Mouse (Mus musculus) spleen, adult 2 months (tissue): ENCODE data around the gene Sncg. TPM values are rescaled to one million over a fixed set of nuclear protein-coding genes. Genes with fewer than 3 reads are reported as not detected.
"Not testable (repeated sequence)": the region's sequence is repeated elsewhere in the genome, so short reads cannot be mapped to it uniquely, and the experiment has no call there.

ENCODE experiments used
- DNase-seq, 2 experiments: peaks; one replicate each; pipeline versions ENCODE4 v3.0.0 to v3.0.0-alpha.2; 2012 to 2021; ENCODE audit warnings: low spot score in 2 of 2, low read depth in 1 of 2
- H3K27ac ChIP-seq: fragments of 200-500 bp; 2 replicates; pipeline ENCODE4 v1.5.1; 2012; ENCODE audit warnings: low read length, inconsistent platforms; ENCODE audit not compliant: insufficient read depth
- H3K27me3 ChIP-seq: fragments of 200-500 bp; 2 replicates; pipeline ENCODE4 v1.6.1; 2012; ENCODE audit warnings: mild to moderate bottlenecking, moderate library complexity, low read length, inconsistent platforms; ENCODE audit not compliant: control insufficient read depth, insufficient read depth
- H3K36me3 ChIP-seq: fragments of 200-500 bp; 2 replicates; pipeline ENCODE4 v1.6.1; 2012; ENCODE audit warnings: mild to moderate bottlenecking, low read length, inconsistent platforms; ENCODE audit not compliant: control insufficient read depth, insufficient read depth
- H3K4me1 ChIP-seq: fragments of 200-500 bp; 2 replicates; pipeline ENCODE4 v1.6.1; 2011; ENCODE audit warnings: inconsistent platforms; ENCODE audit not compliant: control insufficient read depth, insufficient read depth, insufficient read length
- H3K4me3 ChIP-seq: fragments of 200-500 bp; 2 replicates; pipeline ENCODE4 v1.5.1; 2011; ENCODE audit warnings: mild to moderate bottlenecking, inconsistent platforms; ENCODE audit not compliant: insufficient read depth, insufficient read length; ENCODE audit errors: extremely low read depth
- CTCF ChIP-seq: fragments of 200-500 bp; IDR thresholded peaks from 2 replicates; pipeline ENCODE4 v1.5.1; 2011; ENCODE audit warnings: mild to moderate bottlenecking, inconsistent platforms; ENCODE audit not compliant: insufficient read depth, insufficient read length, insufficient replicate concordance; ENCODE audit errors: extremely low read depth
- POLR2A ChIP-seq: fragments of 200-500 bp; IDR thresholded peaks from 2 replicates; pipeline ENCODE4 v1.6.1; 2011; ENCODE audit warnings: low read depth, low read length, inconsistent platforms
- WGBS: fragments of 180-500 bp; shearing (Covaris S2); methylation state at CpG from one replicate; pipeline ENCODE4 v1.1.7; 2018; 5-methylcytosine and 5-hydroxymethylcytosine counted together
- polyA plus RNA-seq: library from polyadenylated mRNA; depleted of rRNA; stranded (reverse); fragments of >200 nt; gene quantifications from 2 replicates; pipeline ENCODE4 v1.2.3, GENCODE M21; 2012

The Sncg gene
- polyA plus RNA-seq, 1 experiment: 1.6 TPM

DNA sequence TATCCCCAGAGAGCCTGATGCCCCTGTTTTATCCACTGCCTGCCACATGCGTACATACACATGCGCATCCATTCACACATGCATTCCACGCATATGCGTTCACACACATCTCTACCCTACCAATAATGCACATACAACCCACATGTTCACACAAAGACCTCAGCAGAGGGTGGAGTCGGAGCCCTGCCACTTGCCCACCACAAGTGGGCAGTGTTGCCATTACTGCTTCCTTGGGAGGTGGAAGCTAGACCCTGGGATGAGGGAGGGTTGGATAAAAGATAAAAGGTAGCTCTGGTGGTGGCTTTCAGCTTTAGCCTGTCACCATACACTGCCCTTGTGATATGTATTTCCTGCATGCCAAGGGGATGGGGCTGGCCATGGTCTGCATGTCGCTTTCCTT lies 1.9 kb downstream of the Sncg start:
- Histone ChIP-seq H3K4me1 (no peaks in the 10 kb centered on the region), H3K4me3 (no peak overlapping the region)
- WGBS: 86% methylated on average over 6 of the region's 6 CpGs

DNA sequence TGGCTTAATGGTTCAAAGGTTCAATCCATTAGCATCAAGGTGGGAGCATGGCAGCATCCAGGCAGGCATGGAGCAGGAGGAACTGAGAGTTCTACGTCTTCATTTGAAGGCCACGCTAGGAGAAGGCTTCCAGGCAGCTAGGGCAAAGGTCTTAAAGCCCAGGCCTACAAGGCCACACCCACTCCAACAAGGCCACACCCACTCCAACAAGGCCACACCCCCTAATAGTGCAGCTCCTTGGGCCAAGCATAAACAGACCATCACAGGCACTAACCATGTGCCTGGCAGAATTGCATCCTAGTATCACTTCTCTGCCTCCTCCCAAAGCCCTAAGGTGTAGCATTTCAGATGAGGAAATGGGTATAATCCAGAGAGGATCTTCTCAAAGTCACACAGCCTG lies 2.8 kb downstream of the Sncg start:
- TF ChIP-seq POLR2A: no peak
- no peak for TF ChIP-seq CTCF
- H3K4me3 ChIP-seq: no peak overlapping the region
- no peaks in the 10 kb centered on the region for H3K4me1 ChIP-seq
- DNase-seq: no peak
- H3K27ac ChIP-seq: no peak overlapping the region
- no peaks in the 10 kb centered on the region for H3K36me3 ChIP-seq
- H3K27me3 ChIP-seq: no peaks in the 10 kb centered on the region
- 88% methylated on average over 2 of the region's 2 CpGs for WGBS

More for the DNA sequence above, 1.9 kb downstream of the Sncg start:
- Histone ChIP-seq H3K27me3 (no peaks in the 10 kb centered on the region), H3K27ac (no peak overlapping the region), H3K36me3 (no peaks in the 10 kb centered on the region)
- DNase-seq: no peak
- no peak for TF ChIP-seq POLR2A
- TF ChIP-seq CTCF: no peak

DNA sequence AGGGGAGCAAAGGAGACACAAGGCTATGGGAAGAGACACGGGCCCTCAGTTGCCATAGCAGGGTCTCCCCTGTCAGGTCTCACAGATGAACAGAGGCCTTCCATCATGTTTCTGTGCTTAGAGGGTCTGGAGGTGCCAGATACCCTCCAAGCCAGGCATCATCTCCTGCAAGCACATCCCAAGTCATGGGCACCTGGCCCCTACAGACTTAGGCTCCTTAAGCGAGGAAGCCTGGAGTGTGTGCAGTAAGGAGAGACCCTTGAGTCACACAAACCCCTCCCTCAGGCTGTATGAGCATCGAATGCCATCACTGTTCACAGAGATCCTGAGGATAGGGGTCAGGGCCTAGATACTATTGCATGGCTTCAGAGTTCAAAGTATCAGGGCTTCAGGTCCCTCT lies 3.7 kb downstream of the Sncg start:
- 86% methylated on average over 3 of the region's 3 CpGs for WGBS

GRCm38 (mm10) chr14:34370203-34370602 lies 4.4 kb downstream of the Sncg start:
- H3K27me3 ChIP-seq: no peaks in the 10 kb centered on the region
- no peaks in the 10 kb centered on the region for H3K4me1 ChIP-seq
- WGBS: 75% methylated on average over 3 of the region's 3 CpGs
- no peak overlapping the region for H3K27ac ChIP-seq
- no peak overlapping the region for H3K4me3 ChIP-seq
- no peaks in the 10 kb centered on the region for H3K36me3 ChIP-seq
- no peak for DNase-seq
- TF ChIP-seq POLR2A: no peak
- no peak for TF ChIP-seq CTCF

More for the DNA sequence above, 3.7 kb downstream of the Sncg start:
- H3K27ac ChIP-seq: no peak overlapping the region
- no peaks in the 10 kb centered on the region for H3K27me3 ChIP-seq
- DNase-seq: no peak
- H3K4me1 ChIP-seq: no peaks in the 10 kb centered on the region
- no peak overlapping the region for H3K4me3 ChIP-seq
- TF ChIP-seq POLR2A (no peak), CTCF (no peak)
- no peaks in the 10 kb centered on the region for H3K36me3 ChIP-seq

GRCm38 (mm10) chr14:34365147-34365507 lies 9.5 kb downstream of the Sncg start:
- Histone ChIP-seq H3K27me3 (0 out of 2 replicates have a peak, but pooled peaks cover 3% of the 10 kb centered on the region), H3K4me1 (no peaks in the 10 kb centered on the region), H3K4me3 (no peak overlapping the region), H3K27ac (no peak overlapping the region), H3K36me3 (no peaks in the 10 kb centered on the region)
- 94% methylated on average over 2 of the region's 2 CpGs for WGBS
- TF ChIP-seq CTCF: no peak
- no peak for TF ChIP-seq POLR2A
- no peak for DNase-seq

GRCm38 (mm10) chr14:34364254-34365146 lies 10.1 kb downstream of the Sncg start:
- H3K4me1 ChIP-seq, H3K27ac ChIP-seq, H3K4me3 ChIP-seq, H3K27me3 ChIP-seq, H3K36me3 ChIP-seq, DNase-seq: not testable (repeated sequence)
- WGBS: 86% methylated on average over 15 of the region's 15 CpGs

GRCm38 (mm10) chr14:34363490-34364253 lies 10.9 kb downstream of the Sncg start:
- TF ChIP-seq POLR2A (no peak), CTCF (no peak)

More at GRCm38 (mm10) chr14:34363490-34364253, 10.9 kb downstream of the Sncg start:
- H3K4me1 ChIP-seq: no peaks in the 10 kb centered on the region
- DNase-seq: no peak
- H3K36me3 ChIP-seq: no peaks in the 10 kb centered on the region
- 0 out of 2 replicates have a peak, but pooled peaks cover 3% of the 10 kb centered on the region for H3K27me3 ChIP-seq
- WGBS: 16% methylated on average over 32 of the region's 32 CpGs
- peak overlapping the region; percentile 36; the same call in 1 of the 2 replicates for H3K4me3 ChIP-seq
- H3K27ac ChIP-seq: 0 out of 2 replicates have a peak overlapping the region, but pooled peaks have one; percentile 26
